ENCODE assay signal across 8 mouse cellular contexts in the genomic region with DNA sequence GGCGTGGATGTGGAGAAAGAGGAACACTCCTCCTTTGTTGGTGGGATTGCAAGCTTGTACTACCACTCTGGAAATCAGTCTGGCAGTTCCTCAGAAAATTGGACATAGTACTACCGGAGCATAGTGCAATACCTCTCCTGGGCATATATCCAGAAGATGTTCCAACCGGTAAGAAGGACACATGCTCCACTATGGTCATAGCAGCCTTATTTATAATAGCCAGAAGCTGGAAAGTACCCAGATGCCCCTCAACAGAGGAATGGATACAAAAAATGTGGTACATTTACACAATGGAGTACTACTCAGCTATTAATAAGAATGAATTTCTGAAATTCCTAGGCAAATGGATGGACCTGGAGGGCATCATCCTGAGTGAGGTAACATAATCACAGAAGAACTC. TPM values are rescaled to one million over a fixed set of nuclear protein-coding genes. Genes with fewer than 3 reads are reported as not detected.
"Had no signal": no experiment of that assay in that cellular context is flagged by ENCODE, and none has a peak within 500 bp of the region (broad histone marks: within the 10 kb centered on the region; RNA-seq: fewer than 3 reads in every experiment).

No protein-coding gene starts in this region.

RNA-seq across cellular contexts. Expression of gene Gm15319, which starts 9.4 kb away (rescaled TPM):
- total RNA-seq: megakaryocyte-erythroid progenitor cell, adult 5-6 weeks had no signal
- polyA plus RNA-seq: kidney, embryonic 16.5 days; limb, embryonic 12.5 days; liver, embryonic 13.5 days; liver, postnatal 0 days; lung, embryonic 16.5 days; midbrain, embryonic 16.5 days; stomach, postnatal 0 days had no signal
